Mouse (Mus musculus): ENCODE data around the gene Atxn7l2. TPM values are rescaled to one million over a fixed set of nuclear protein-coding genes. Genes with fewer than 3 reads are reported as not detected.
"Not testable (repeated sequence)": the region's sequence is repeated elsewhere in the genome, so short reads cannot be mapped to it uniquely, and the experiment has no call there.

Atxn7l2 gene
- total and polyA plus RNA-seq, 3 experiments: 3.8 to 13.3 (median 4.2) TPM

DNA sequence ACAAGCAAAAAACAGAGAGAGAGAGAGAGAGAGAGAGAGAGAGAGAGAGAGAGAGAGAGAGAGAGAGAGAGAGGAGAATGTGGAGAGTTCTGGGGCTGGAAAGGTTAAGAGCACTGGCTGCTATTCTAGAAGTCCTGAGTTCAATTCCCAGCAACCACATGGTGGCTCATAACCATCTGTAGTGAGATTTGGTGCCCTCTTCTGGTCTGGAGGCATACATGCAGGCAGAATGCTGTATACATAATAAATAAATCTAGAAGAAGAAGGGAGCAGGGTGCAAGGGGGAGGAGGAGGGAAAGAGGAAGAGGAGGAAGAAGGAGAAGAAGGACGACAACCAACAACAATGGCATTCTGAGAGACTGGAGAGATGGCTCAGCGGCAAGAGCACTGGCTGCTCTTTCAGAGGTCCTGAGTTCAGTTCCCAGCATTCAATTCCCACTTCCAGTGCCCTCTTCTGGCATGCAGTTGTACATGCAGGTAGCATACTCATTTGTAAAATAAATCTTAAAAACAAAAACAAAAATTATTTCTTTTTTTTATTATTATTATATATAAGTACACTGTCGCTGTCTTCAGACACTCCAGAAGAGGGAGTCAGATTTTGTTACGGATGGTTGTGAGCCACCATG lies 26.9 kb upstream of the Atxn7l2 start:
- H3K4me3 ChIP-seq (replicated peaks in 1 of 3; ENCODE audit: low read depth in 2 of 3, low read length in 2 of 3, poor library complexity in 1 of 3); in situ Hi-C loops (cut with MboI; ENCODE audit: low pct_ligation_motif_present, low pct_unique_long_range_greater_than_20kb, low sequenced_read_pairs); H3K36me3 ChIP-seq (replicated peaks in 1 of 2; ENCODE audit: control insufficient read depth in 1 of 2, insufficient read depth in 1 of 2, low read length in 1 of 2); H3K4me1 ChIP-seq (ENCODE audit: control insufficient read depth in 1 of 2, insufficient read depth in 2 of 2); H3K9ac ChIP-seq (ENCODE audit: insufficient read depth, low read depth); H3K4me2 ChIP-seq (ENCODE audit: insufficient read depth, low read depth, poor library complexity, severe bottlenecking); H3K27ac ChIP-seq (ENCODE audit: insufficient read depth, low read depth); DNase-seq (ENCODE audit: extremely low read depth); H3K79me2 ChIP-seq (replicated peaks; ENCODE audit: control insufficient read depth, extremely low read depth, insufficient read depth, poor library complexity, severe bottlenecking); H3K27me3 ChIP-seq (replicated peaks); H3K9me3 ChIP-seq (replicated peaks; ENCODE audit: low read length); dilution Hi-C loops (cut with MboI; ENCODE audit: extremely low pct_ligation_motif_present, extremely low pct_unique_long_range_greater_than_20kb, low sequenced_read_pairs): not testable (repeated sequence)
- peak in 1 of 2 experiments; percentile 26; a peak in 1 of 4 replicates for TF ChIP-seq CTCF (conservative IDR thresholded peaks at IDR 0.05 in 1 of 2, IDR thresholded peaks at IDR 0.05 in 1 of 2; ENCODE audit: low read depth in 2 of 2, low read length in 2 of 2)

- Histone ChIP-seq H3K4me3 (replicated peaks in 1 of 3; ENCODE audit: low read depth in 2 of 3, low read length in 2 of 3, poor library complexity in 1 of 3) (no peak overlapping the region), H3K79me2 (replicated peaks; ENCODE audit: control insufficient read depth, extremely low read depth, insufficient read depth, poor library complexity, severe bottlenecking) (no peaks in the 10 kb centered on the region), H3K4me2 (ENCODE audit: insufficient read depth, low read depth, poor library complexity, severe bottlenecking) (no peak overlapping the region), H3K27ac (ENCODE audit: insufficient read depth, low read depth) (no peak overlapping the region), H3K4me1 (ENCODE audit: control insufficient read depth in 1 of 2, insufficient read depth in 2 of 2) (no peaks in the 10 kb centered on the region), H3K36me3 (replicated peaks in 1 of 2; ENCODE audit: control insufficient read depth in 1 of 2, insufficient read depth in 1 of 2, low read length in 1 of 2) (no peaks in the 10 kb centered on the region), H3K9ac (ENCODE audit: insufficient read depth, low read depth) (no peak overlapping the region), H3K27me3 (replicated peaks) (peaks cover 10% of the 10 kb centered on the region), H3K9me3 (replicated peaks; ENCODE audit: low read length) (peaks cover 3% of the 10 kb centered on the region)
- no peak for TF ChIP-seq SMC3 (IDR thresholded peaks at IDR 0.05; ENCODE audit: low read depth, low read length)
- TF ChIP-seq NELFE (IDR thresholded peaks at IDR 0.05; ENCODE audit: low read depth, low read length): no peak
- no peak for TF ChIP-seq ZKSCAN1 (IDR thresholded peaks at IDR 0.05; ENCODE audit: borderline replicate concordance, low read depth, low read length)
- TF ChIP-seq MAZ (IDR thresholded peaks at IDR 0.05; ENCODE audit: low read depth, low read length): no peak
- no peak for TF ChIP-seq HCFC1 (IDR thresholded peaks at IDR 0.05; ENCODE audit: low read depth, low read length)
- no peak for TF ChIP-seq POLR2A (IDR thresholded peaks at IDR 0.05; ENCODE audit: low read depth, low read length)
- TF ChIP-seq POLR2AphosphoS2 (IDR thresholded peaks at IDR 0.05; ENCODE audit: low read depth, low read length): no peak
- no peak for TF ChIP-seq EP300 (IDR thresholded peaks at IDR 0.05; ENCODE audit: low read length)
- TF ChIP-seq GABPA (IDR thresholded peaks at IDR 0.05; ENCODE audit: insufficient replicate concordance, low read depth, low read length): no peak
- TF ChIP-seq MXI1 (IDR thresholded peaks at IDR 0.05; ENCODE audit: low read depth, low read length): no peak
- no peak for TF ChIP-seq KAT2A (IDR thresholded peaks at IDR 0.05; ENCODE audit: insufficient replicate concordance, low read length)
- dilution Hi-C loops (cut with MboI; ENCODE audit: extremely low pct_ligation_motif_present, extremely low pct_unique_long_range_greater_than_20kb, low sequenced_read_pairs) (no loop called here), in situ Hi-C loops (cut with MboI; ENCODE audit: low pct_ligation_motif_present, low pct_unique_long_range_greater_than_20kb, low sequenced_read_pairs) (no loop called here)
- no peak for DNase-seq (ENCODE audit: extremely low read depth)
Observed at GRCm38 (mm10) chr3:108231646-108232045, 20.9 kb upstream of the Atxn7l2 start.

GRCm38 (mm10) chr3:108227521-108227920 lies 16.8 kb upstream of the Atxn7l2 start:
- H3K36me3 ChIP-seq (replicated peaks in 1 of 2; ENCODE audit: control insufficient read depth in 1 of 2, insufficient read depth in 1 of 2, low read length in 1 of 2): no peaks in the 10 kb centered on the region
- no peak overlapping the region for H3K9ac ChIP-seq (ENCODE audit: insufficient read depth, low read depth)
- H3K27me3 ChIP-seq (replicated peaks): peaks cover 40% of the 10 kb centered on the region
- TF ChIP-seq MAFK (IDR thresholded peaks at IDR 0.05; ENCODE audit: insufficient replicate concordance, low read length) (no peak), KAT2A (IDR thresholded peaks at IDR 0.05; ENCODE audit: insufficient replicate concordance, low read length) (no peak), MEF2A (IDR thresholded peaks at IDR 0.05; ENCODE audit: borderline replicate concordance, low read depth, low read length) (no peak), MXI1 (IDR thresholded peaks at IDR 0.05; ENCODE audit: low read depth, low read length) (no peak), USF2 (conservative IDR thresholded peaks at IDR 0.05; ENCODE audit: low read depth, low read length) (no peak)
- peaks cover 3% of the 10 kb centered on the region for H3K9me3 ChIP-seq (replicated peaks; ENCODE audit: low read length)
- H3K4me2 ChIP-seq (ENCODE audit: insufficient read depth, low read depth, poor library complexity, severe bottlenecking): 0 out of 2 replicates have a peak overlapping the region, but pooled peaks have one; percentile 31
- no peak overlapping the region for H3K27ac ChIP-seq (ENCODE audit: insufficient read depth, low read depth)
- DNase-seq (ENCODE audit: extremely low read depth): no peak
- in situ Hi-C loops (cut with MboI; ENCODE audit: low pct_ligation_motif_present, low pct_unique_long_range_greater_than_20kb, low sequenced_read_pairs) (no loop called here), dilution Hi-C loops (cut with MboI; ENCODE audit: extremely low pct_ligation_motif_present, extremely low pct_unique_long_range_greater_than_20kb, low sequenced_read_pairs) (no loop called here)
- H3K79me2 ChIP-seq (replicated peaks; ENCODE audit: control insufficient read depth, extremely low read depth, insufficient read depth, poor library complexity, severe bottlenecking): no peaks in the 10 kb centered on the region
- no peak overlapping the region for H3K4me3 ChIP-seq (replicated peaks in 1 of 3; ENCODE audit: low read depth in 2 of 3, low read length in 2 of 3, poor library complexity in 1 of 3)
- no peaks in the 10 kb centered on the region for H3K4me1 ChIP-seq (ENCODE audit: control insufficient read depth in 1 of 2, insufficient read depth in 2 of 2)

All from CH12.LX (cell line).